Mouse (Mus musculus) ES-CJ7 (cell line): ENCODE results near the gene Trpd52l3.

Experiments
- DNase-seq: peaks from one replicate; pipeline ENCODE4 v3.0.0; 2011; ENCODE audit warnings: low read depth, low spot score

Trpd52l3 gene

GRCm38 (mm10) chr19:30003621-30004020, at the start of gene Trpd52l3:
Trpd52l3 (plus strand) TSS chr19:30003790.
- DNase-seq = no peak

- DNase-seq = no peak
Observed at GRCm38 (mm10) chr19:29953833-29954232, 49.8 kb upstream of the Trpd52l3 start.

GRCm38 (mm10) chr19:29955454-29955853, 48.1 kb upstream of the Trpd52l3 start:
- DNase-seq = no peak

GRCm38 (mm10) chr19:29960906-29961305, 42.7 kb upstream of the Trpd52l3 start:
- DNase-seq = no peak

- no peak for DNase-seq
Observed at GRCm38 (mm10) chr19:29961842-29962241, 41.7 kb upstream of the Trpd52l3 start.

DNA sequence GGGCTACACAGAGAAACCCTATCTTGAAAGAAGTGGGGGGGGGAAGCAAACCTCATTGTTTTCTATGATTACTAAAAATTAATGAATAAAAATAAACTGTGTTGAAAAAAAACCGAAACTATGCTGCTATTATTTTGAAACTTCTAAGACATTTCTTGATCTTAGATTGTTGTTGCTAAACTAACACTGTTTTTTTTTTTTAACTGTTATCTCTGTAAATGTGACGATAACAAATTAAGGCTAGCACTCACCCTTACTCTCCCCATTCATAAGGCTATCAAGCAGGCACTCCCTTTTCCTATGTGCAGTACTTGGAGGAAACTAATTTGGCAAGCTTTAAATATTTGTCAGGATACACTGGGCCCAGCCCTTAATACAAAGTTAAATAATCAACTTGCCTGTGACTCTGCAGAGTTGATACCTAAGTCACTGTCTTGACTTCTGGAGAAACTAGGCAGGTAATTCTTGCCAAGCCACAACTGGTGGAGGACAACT, 39.9 kb upstream of the Trpd52l3 start:
- no peak for DNase-seq

GRCm38 (mm10) chr19:29967960-29968359, 35.6 kb upstream of the Trpd52l3 start:
- no peak for DNase-seq

GRCm38 (mm10) chr19:29973396-29973795, 30.2 kb upstream of the Trpd52l3 start:
- no peak for DNase-seq

DNA sequence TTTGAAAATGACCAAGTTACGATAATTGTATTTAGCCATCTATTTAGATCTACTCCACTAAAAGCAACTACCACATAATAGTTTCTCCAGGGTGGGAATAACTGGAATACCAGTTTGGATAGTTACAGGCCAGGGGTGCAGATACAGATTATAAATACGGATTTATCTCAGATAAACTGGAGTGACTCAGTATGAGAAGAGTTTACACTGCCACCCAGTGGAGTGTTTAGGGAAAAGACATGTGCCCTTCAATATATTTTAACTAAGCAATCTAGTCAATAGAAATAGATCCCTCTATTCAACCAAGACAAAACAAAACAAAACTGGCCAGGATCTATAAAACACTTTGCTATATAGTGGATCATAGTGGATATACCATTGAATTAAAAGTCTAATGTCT, 24.7 kb upstream of the Trpd52l3 start:
- DNase-seq = peak; percentile 13

- no peak for DNase-seq
Observed at GRCm38 (mm10) chr19:29979452-29980089, 24.0 kb upstream of the Trpd52l3 start.

DNA sequence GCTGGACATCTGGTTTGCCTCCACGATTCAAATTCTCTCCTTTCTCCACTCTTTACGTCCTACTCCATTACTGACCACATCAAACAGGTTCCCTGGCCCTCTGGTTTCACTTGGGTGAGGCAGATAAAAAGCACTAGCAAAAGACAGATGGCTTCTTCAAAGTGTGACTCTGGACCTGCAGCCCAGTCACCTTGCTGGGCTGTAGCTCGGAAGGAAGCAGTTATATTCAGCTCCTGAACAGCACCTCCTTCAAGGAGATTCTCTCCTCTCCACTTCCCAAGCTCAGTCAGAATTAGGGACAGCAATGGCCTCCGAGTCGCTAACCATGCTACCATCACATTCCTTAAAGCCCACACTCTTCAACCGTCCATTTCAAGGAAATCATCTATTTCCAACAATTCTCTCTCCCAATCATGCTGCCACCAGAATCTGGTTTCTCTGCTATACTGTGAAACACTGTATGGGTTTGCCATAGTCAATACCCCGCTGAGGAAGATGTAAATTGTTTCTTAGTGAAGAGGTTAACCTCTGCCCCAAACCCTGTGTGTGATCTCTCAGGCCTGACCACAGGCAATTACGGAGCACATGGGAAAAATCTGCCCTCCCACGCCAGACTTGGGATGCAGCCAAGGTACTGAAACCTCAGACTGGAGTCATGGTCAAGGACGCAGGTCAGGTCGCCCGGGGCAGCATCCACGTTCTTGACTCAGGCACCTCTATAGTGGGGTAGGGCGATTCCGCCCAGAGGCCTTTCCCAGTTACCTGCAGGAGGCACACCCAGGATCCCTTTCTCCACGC, 19.2 kb upstream of the Trpd52l3 start:
- DNase-seq = peak; percentile 28

DNA sequence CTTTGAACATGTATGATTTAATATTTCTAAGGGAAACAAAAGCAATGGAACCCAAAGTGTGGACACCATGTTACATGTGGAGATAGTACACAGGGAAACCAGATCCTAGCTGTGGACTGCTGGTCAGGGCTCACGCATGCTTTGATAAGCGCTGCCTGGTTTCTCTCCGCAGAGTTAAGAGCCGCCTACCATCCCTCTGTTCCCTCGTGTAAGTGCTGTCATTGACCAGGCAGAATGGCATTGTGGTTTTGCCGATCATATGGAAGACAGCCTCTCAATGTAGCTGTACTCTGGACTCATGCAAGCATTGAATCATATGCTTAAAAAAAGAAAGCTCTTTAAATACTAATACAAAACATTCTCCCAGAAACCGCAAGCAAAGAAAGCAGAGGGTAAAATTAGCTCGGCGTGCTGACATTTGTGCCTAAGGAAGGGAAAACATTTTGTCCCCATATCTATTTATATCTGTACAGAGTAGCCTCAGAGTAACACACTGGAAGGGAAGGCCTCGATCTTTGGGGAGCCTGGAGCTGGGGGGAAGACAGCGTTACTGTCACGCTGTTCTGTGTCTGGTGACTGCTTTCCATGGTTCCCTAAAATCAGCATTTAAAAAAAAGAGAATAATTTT, 17.0 kb upstream of the Trpd52l3 start:
- no peak for DNase-seq

DNA sequence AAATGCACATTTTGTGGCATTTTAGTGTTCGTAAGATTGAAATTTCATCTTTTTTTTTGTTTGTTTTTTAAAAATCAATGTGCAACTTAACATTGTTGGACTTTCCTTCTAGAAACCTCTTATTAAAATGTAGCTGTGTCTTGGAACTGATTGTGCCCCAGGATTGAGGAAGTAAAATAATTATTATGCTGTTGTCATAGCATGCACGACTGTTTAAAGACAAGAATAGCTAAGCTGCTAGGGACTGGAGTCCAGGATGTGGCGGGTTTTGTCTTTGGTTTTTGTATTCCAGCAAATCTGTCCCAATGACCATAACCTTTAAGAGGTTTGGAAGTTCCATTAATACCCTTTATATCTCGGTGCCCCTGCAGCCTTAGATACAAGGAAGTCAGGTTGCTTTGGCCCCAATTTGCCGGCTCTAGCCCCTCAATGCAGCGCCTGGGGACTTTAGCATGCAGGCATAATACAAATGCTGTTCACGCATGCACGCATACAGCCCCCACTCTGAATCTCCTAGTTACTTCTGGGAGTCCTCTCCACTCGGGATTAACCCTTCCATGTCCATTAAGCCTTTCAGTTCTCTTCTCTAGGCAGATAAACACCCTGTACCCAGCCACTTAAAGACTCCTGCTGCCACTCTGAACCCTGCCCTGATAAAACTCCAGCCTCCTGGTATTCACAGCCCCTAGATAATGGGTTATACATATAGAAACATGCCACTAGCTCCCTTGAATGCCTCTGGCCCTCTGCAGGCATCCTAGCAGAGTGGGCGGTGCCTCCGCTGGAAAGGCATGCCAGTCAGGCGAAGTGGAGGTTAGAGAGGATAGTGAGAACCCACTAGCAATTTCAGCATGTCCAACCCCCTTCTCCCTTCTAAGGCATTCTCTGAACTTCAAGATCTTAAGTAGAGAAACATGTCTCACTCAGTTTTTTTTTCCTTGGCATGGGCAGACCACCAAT, 2.9 kb upstream of the Trpd52l3 start:
- no peak for DNase-seq

GRCm38 (mm10) chr19:30001550-30001949, 2.0 kb upstream of the Trpd52l3 start:
- no peak for DNase-seq

DNA sequence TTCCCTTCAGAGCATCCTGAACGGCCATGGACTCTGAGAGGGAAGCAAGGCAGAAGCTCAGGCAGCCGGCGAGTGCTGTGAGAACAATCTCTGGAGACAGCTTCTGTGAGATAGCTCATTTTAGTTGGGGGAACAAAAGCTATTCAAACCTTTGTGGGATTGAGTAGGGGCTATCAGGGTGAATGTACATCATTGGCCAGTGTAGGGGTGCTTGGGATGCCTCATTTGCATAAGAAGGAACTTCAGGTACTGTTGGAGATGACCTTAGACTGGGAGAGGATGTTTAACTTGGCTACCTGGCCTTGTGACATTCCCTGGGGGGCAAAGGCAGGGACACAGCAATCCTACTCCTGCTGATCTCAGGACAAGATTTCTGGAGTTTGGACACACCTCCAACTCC, 2.8 kb downstream of the Trpd52l3 start:
- peak; percentile 55 for DNase-seq

- DNase-seq = no peak
Observed at GRCm38 (mm10) chr19:30010520-30011296, 7.1 kb downstream of the Trpd52l3 start.

DNA sequence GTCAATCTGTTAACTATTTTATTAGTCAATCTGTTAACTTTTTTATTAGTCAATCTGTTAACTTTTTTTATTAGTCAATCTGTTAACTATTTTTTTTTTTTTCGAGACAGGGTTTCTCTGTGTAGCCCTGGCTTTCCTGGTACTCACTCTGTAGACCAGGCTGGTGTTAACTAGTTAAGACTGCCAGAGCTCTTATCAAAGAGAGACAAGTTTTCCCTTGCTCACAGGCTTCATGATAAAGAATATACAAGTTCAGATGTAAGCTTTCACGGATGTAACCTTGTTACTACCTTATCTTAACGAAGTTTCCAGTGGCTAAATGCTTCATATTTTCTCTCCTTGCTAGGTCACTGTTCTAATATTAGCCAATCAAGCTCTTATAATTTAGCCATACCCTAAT, 10.7 kb downstream of the Trpd52l3 start:
- DNase-seq = no peak

GRCm38 (mm10) chr19:30016156-30016555, 12.6 kb downstream of the Trpd52l3 start:
- DNase-seq = no peak

DNA sequence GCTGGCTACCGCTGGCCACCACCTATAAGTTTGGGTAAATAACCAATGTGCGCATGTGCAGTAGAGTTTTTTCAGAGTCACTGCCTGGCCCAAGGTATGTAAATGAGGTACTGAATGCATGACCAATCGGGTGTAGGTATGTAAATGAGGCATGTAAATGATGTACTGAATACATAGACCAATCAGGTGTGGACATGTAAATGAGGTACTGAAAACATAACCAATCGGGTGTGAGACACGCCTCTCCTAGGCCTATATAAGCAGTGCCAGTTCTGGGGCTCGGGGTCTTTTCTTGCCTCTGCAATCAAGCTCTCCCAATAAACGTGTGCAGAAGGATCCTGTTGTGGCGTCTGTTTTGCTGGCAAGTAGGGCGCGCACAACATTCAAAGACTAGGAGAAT, 19.8 kb downstream of the Trpd52l3 start:
- DNase-seq = peak; percentile 36

DNA sequence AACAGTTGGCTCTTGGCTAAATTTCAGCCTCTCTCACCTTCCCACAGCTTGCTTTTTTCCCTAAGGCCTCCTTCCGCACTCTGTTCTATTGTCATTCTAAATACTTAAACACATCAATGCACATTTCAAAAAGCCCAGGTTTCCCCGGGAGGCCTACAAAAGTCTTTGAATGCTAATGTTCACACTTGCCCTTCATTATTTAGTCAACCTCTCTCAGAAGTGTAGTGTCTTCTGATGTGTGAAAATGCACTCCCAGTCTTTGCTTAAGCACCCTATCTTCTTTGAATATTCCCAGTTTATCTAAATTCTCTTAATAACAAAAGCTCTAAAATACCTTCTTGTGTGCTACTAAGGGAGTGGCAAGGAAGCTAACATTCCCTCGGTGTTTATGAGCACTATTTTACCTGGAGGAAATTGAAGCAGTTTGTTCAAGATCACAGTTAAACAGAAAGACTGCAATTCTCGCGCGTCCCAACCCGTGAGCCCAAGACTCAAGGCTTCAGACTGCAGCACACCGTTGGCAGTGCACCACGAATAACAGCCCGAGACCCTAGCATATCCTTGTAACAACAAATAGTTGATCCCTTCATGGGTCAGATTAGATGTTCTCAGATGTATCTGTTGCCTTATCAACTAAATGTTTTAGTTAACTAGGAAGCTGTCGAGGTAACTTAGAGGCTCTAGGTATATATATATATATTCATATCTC, 25.6 kb downstream of the Trpd52l3 start:
- DNase-seq = peak; percentile 92
